Mouse (Mus musculus) cerebellum, adult 2 months (tissue): ENCODE measurements at regions not wholly inside any gene's neighbourhood (a gene's known extent, or its start where the extent isn't known, plus 50 kb on each side); places are given as distances from the start of the nearest gene placed in this dataset.
"Not testable (repeated sequence)": the region's sequence is repeated elsewhere in the genome, so short reads cannot be mapped to it uniquely, and the experiment has no call there.

ENCODE experiments used
- DNase-seq, 2 experiments: peaks; one replicate each; pipeline ENCODE4 v3.0.0; 2021
- H3K27ac ChIP-seq: fragments of 200-500 bp; 2 replicates; pipeline ENCODE4 v1.5.1; 2012; ENCODE audit warnings: low read length, control low read depth, inconsistent platforms; ENCODE audit not compliant: insufficient read depth
- H3K27me3 ChIP-seq: fragments of 200-500 bp; 2 replicates; pipeline ENCODE4 v1.6.1; 2012; ENCODE audit warnings: inconsistent platforms, mild to moderate bottlenecking, low read length, moderate library complexity; ENCODE audit not compliant: control insufficient read depth, insufficient read depth
- H3K4me1 ChIP-seq: fragments of 200-500 bp; 2 replicates; pipeline ENCODE4 v1.6.1; 2011; ENCODE audit warnings: low read length; ENCODE audit not compliant: control insufficient read depth, insufficient read depth
- H3K4me3 ChIP-seq: fragments of 200-500 bp; replicated peaks from 2 replicates; pipeline ENCODE3; 2011; ENCODE audit warnings: mild to moderate bottlenecking, low read depth, low read length, control low read depth; ENCODE audit not compliant: insufficient read depth
- CTCF ChIP-seq: fragments of 200-500 bp; IDR thresholded peaks from 2 replicates; pipeline ENCODE4 v1.5.1; 2011; ENCODE audit warnings: low read depth, mild to moderate bottlenecking, control low read depth, low read length, moderate library complexity, borderline replicate concordance; ENCODE audit not compliant: insufficient read depth
- POLR2A ChIP-seq: fragments of 200-500 bp; IDR thresholded peaks from 2 replicates; pipeline ENCODE4 v1.6.1; 2011; ENCODE audit warnings: low read length, control low read depth, borderline replicate concordance; ENCODE audit not compliant: insufficient read depth
- WGBS: fragments of 180-500 bp; shearing (Covaris S2); methylation state at CpG from one replicate; pipeline ENCODE4 v1.1.7; 2018; 5-methylcytosine and 5-hydroxymethylcytosine counted together

DNA sequence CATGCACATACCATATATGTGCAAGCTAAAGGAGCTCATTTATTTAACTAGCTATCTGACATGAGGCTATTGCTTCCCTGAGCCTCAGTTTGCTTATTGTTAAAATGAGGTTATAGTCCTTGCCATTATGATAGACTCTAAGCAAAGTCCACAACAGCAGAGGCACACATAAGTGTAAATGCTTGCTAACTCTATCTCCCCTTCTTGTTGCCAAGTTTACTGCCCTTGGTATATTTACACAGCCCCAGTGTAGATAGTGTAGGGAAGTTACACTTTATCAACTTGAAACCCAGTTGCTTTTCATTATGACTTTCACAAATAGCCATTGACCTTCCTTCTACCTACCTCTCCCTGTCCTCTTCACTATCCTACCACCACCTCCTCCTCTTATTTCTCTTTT is 782.6 kb upstream of the Agtr1b start:
- TF ChIP-seq POLR2A (no peak), CTCF (no peak)
- DNase-seq, result no peak
- Histone ChIP-seq H3K4me3 (no peak overlapping the region), H3K4me1 (no peaks in the 10 kb centered on the region), H3K27me3 (no peaks in the 10 kb centered on the region), H3K27ac (no peak overlapping the region)

DNA sequence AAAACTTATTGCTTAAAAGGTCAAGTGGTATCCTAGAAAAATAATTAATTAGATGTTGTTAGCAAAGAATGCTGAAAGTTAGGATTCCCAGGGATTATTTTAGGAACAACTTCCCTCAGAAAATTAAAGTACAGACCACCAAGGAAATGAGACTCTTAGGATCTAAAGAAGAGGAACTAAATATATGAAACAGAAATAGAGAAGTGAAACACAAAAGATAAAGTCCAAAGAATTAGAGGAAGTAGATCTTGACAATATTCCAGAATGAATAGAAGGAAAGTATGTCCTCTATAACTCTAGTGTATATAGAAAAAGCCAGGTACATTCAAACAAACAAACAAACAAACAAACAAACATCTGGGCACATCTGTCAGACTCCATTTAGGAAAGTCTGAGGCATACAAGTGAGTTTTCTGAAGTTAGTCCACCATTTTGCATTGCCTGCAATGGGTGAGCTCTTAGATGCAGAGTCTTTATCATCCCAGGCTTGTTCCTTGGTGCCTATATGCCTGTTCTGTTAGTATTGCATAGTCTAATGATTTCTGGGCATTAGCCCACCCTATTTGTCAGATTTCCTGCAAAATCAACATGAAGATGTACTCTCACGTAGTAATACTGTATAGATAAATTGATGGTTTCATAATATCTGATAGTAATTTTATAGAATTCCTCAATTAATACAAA is 762.0 kb upstream of the Agtr1b start:
- Histone ChIP-seq H3K4me1 (no peaks in the 10 kb centered on the region), H3K27ac (no peak overlapping the region), H3K27me3 (no peaks in the 10 kb centered on the region), H3K4me3 (no peak overlapping the region)
- DNase-seq, result no peak
- 96% methylated on average over 1 of the region's 1 CpGs for WGBS
- TF ChIP-seq POLR2A (no peak), CTCF (no peak)

DNA sequence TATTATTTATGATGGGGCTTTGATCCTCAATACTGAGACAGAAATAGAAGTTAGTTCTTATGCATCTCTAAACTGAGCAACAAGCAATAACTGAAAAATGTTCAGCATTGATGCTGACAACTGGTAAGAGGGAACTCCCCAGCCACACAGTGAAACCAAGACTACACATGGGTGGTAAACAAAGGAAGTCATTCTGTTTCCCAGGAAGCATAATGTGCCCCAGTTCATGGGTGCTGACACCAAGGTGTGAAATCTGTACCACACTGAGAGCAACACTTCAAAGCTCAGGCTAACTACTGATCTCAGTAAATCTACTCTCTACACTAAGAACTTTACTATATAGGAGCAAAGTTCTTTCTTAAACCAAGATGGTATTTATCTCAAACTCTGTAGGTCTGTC is 759.2 kb upstream of the Agtr1b start:
- Histone ChIP-seq H3K4me3 (no peak overlapping the region), H3K27ac (no peak overlapping the region), H3K27me3 (no peaks in the 10 kb centered on the region), H3K4me1 (no peaks in the 10 kb centered on the region)
- DNase-seq, result no peak
- TF ChIP-seq POLR2A, result no peak
- TF ChIP-seq CTCF, result no peak

DNA sequence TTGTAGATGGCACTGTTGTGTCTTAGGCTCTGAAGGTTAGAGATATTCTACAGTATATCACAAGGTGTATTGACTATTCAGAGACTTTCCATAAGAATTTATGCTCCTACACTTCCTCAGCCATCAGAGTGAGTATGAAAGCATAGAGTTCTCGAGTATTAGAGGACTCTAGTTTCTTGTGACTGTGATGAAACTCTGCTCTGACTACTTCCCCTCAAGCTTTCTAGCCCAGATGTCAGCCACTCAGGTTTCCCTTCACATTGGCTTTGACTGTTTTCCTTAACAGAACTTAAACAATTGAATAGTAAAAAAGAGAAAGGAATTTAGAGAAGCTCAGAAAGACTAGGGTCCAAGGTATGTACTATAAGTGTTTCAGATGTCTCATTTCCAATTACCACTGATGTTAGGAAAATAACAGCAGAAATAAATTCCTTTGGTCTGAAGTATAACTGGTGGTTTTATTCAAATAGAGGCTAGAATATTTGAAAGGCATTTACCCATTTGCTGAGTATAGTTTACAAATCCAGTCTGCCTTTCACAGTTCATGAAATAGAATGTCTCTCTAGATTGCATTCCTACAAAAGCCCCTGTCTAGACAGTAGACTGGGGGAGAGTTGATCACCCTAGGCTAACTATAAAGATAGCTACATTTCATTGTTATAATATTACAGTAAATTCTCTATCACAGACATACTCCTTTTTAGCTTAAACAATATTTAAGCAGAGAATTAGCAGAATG is 751.4 kb upstream of the Agtr1b start:
- 75% methylated on average over 1 of the region's 1 CpGs for WGBS
- H3K4me1 ChIP-seq, result no peaks in the 10 kb centered on the region
- no peak for DNase-seq
- TF ChIP-seq POLR2A (no peak), CTCF (no peak)
- no peaks in the 10 kb centered on the region for H3K27me3 ChIP-seq
- H3K4me3 ChIP-seq, result no peak overlapping the region
- no peak overlapping the region for H3K27ac ChIP-seq

DNA sequence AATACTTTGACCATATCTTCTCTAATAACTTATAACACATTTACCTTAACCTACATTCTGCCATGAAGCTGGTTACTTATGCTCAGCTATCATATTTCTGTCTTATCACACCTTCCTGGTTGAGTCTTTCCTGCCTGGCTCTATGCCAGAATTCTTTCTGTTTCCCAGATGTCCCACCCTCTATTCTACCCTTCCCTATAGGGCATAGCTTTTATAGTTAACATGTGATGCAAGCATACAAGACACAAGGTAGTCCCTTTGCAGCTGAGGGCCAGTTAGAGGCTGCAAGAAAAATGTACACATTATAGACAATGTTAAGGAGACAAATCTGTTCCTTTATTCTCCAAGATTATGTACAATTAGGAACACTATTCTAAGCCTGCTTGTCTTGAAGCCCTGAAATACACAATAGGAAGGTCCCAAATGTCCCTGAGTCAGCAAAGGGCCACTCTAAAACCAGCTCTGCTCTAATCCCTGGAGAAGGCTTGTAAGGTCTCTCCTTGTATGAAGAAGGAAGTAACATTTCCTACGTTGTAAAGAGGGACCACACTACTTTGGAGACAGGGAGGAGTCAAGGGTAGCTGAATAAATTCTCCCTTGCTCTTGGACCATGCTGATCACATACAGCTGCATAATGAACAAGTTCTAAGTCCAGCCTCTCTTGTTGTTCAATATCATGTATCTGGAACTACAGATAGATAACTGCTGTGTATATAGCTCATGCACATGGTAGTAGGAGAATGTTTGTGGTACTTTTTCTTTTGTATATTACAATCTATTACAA is 745.0 kb upstream of the Agtr1b start:
- Histone ChIP-seq H3K27me3 (no peaks in the 10 kb centered on the region), H3K4me3 (no peak overlapping the region)

DNA sequence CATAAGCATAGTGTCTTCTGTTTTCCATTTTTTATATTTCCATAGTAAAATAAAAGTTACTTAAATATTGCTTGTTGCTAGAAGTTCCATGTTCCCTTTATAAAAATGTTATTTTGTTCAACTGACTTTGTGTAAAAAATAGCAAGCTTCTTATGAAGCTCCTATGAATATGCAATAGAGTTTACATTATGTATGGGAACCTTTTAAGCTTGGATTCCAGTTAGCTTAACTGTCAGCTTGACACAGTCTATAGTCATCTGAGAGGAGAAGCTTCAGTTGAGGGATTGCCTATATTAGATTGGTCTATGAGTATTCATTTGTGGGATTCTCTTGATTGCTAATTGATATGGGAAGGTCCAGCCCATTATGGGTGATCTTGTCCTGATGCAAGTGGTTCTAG is 723.2 kb upstream of the Agtr1b start:
- Histone ChIP-seq H3K4me1 (no peaks in the 10 kb centered on the region), H3K4me3 (no peak overlapping the region), H3K27ac (no peak overlapping the region), H3K27me3 (no peaks in the 10 kb centered on the region)
- TF ChIP-seq POLR2A (no peak), CTCF (no peak)
- DNase-seq, result no peak

More for the DNA sequence above, 745.0 kb upstream of the Agtr1b start:
- DNase-seq, result peak in 1 of 2 experiments; percentile 1
- H3K27ac ChIP-seq, result no peak overlapping the region
- TF ChIP-seq POLR2A (no peak), CTCF (no peak)
- WGBS, result 80% methylated on average over 1 of the region's 1 CpGs
- no peaks in the 10 kb centered on the region for H3K4me1 ChIP-seq

DNA sequence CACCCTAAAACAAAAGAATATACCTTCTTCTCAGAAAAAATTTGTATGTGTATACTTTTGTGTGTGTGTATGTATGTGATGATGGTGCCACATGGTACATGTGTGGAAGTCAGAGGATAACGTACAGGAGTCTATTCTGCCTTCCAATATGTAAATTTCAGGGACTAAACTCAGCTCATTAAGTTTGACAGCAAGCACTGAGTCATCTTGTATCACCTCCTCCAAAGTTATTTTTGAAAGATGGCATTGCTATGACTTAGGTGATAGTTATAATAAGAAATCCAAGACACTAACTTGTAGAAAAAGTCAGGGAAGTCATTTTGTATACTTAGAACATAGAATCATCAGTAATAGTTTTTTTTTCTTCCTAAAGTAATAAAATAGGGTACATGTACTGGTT is 719.4 kb upstream of the Agtr1b start:
- 76% methylated on average over 1 of the region's 1 CpGs for WGBS
- no peak for DNase-seq
- TF ChIP-seq POLR2A (no peak), CTCF (no peak)
- Histone ChIP-seq H3K27ac (no peak overlapping the region), H3K4me3 (no peak overlapping the region), H3K27me3 (no peaks in the 10 kb centered on the region), H3K4me1 (no peaks in the 10 kb centered on the region)

DNA sequence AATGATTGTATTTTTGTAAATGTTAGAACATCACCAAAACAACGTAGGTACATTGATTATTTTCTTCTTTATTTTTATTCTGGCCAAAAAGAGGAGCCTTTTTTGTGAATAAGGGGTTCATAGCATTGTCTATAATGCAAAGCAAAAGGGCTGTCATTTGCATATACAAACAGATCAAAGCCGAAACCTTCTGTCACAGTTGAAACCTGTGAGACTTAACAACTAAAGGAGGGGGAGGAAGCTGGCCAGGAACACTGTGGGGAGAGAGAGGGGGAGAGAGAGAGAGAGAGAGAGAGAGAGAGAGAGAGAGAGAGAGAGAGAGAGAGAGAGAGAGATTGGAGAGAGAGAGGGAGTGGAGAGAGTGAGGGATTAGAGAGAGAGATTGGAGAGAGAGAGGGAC is 710.6 kb upstream of the Agtr1b start:
- TF ChIP-seq POLR2A, result no peak
- Histone ChIP-seq H3K4me1 (no peaks in the 10 kb centered on the region), H3K27ac (no peak overlapping the region), H3K4me3 (no peak overlapping the region), H3K27me3 (no peaks in the 10 kb centered on the region)
- WGBS, result 87% methylated on average over 2 of the region's 2 CpGs
- DNase-seq, result no peak

DNA sequence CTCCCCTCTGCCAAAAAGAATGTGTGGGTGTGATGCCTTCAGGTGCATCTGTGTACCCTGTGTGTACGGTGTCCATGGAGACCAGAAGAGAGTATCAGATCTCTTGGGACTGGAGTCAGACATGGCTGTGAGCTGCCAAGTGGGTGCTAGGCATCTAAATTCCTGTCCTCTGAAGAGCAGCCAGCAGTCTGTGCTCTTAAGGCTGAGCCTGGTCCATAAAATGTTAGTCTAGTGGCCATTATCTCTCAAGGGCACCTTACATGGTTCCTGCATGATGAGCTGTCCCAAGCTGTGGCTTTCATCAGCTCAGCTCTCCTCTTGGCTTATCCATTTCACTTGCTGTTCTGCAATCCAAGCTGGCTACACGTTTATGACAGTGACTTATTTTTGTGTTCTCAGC is 686.4 kb upstream of the Agtr1b start:
- H3K4me1 ChIP-seq, H3K27me3 ChIP-seq, H3K4me3 ChIP-seq, H3K27ac ChIP-seq, DNase-seq: not testable (repeated sequence)
- 77% methylated on average over 1 of the region's 2 CpGs for whole genome bisulfite sequencing

DNA sequence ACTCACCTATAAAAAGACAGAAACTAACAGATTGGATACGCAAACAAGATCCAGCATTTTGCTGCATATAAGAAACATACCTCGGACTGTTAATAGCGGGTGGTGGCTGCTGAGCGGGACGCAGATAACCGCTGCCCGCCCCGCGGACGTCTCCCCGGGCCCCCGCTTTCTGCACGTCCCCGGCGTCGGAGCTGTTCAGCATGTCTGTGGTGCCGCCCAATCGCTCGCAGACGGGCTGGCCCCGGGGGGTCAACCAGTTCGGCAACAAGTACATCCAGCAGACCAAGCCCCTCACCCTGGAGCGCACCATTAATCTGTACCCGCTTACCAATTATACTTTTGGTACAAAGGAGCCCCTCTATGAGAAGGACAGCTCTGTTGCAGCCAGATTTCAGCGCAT is 682.4 kb upstream of the Agtr1b start:
- H3K4me1 ChIP-seq, H3K4me3 ChIP-seq, DNase-seq, H3K27me3 ChIP-seq, H3K27ac ChIP-seq: not testable (repeated sequence)
- 69% methylated on average over 19 of the region's 25 CpGs for WGBS
